Mouse (Mus musculus): ENCODE data around the gene Mrps2. TPM values are rescaled to one million over a fixed set of nuclear protein-coding genes. Genes with fewer than 3 reads are reported as not detected.

Mrps2 gene
- polyA plus RNA-seq, 1 experiment from 2014 or later, result 71.4 TPM

- H3K36me3 ChIP-seq (replicated peaks; ENCODE audit: control insufficient read depth, insufficient read depth, low read depth, low read length), result no peaks in the 10 kb centered on the region
- DNase-seq (ENCODE audit: low spot score) (no peak), ATAC-seq (replicated peaks; ENCODE audit: insufficient number of reproducible peaks, low FRiP score, low TSS enrichment, low read depth) (no peak)
- H3K27me3 ChIP-seq (ENCODE audit: control insufficient read depth, insufficient read depth, low read length), result no peaks in the 10 kb centered on the region
- H3K27ac ChIP-seq (replicated peaks; ENCODE audit: low read depth, low read length), result no peak overlapping the region
- no peak overlapping the region for H3K9ac ChIP-seq (replicated peaks; ENCODE audit: low read length)
- 74% methylated on average over 6 of the region's 6 CpGs for WGBS
- no peaks in the 10 kb centered on the region for H3K4me1 ChIP-seq (ENCODE audit: control insufficient read depth, insufficient read depth, low read length)
- no peak overlapping the region for H3K4me3 ChIP-seq (ENCODE audit: low read depth, low read length)
- H3K9me3 ChIP-seq (replicated peaks; ENCODE audit: control insufficient read depth, low read length), result no peaks in the 10 kb centered on the region
- H3K4me2 ChIP-seq (ENCODE audit: low read depth, low read length), result no peak overlapping the region
Measured at GRCm38 (mm10) chr2:28440842-28441241, 27.0 kb upstream of the Mrps2 start.

DNA sequence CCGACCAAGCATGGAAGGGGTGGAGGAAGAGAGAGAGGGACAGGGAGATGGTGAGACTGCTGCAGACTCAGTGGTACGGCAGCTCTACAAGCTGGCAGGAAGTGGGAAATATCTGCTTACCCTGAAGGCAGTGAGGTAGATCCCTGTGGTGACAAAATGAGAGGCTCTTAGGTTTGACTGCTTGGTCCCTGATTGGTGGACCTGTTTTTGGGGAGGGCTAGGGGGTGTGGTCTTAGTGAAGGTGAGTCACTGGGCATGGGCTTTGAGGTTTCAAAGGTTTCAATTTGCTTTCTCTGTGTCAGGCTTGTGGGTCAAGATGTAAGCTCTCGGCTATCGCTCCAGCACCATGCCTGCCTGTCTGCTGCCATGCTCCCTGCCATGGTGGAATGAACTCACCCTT is 22.8 kb upstream of the Mrps2 start:
- H3K9ac ChIP-seq (replicated peaks; ENCODE audit: low read length), result no peak overlapping the region
- 90% methylated on average over 4 of the region's 4 CpGs for WGBS
- ATAC-seq (replicated peaks; ENCODE audit: insufficient number of reproducible peaks, low FRiP score, low TSS enrichment, low read depth), result no peak

GRCm38 (mm10) chr2:28446181-28446514 is 21.7 kb upstream of the Mrps2 start:
- no peaks in the 10 kb centered on the region for H3K27me3 ChIP-seq (ENCODE audit: control insufficient read depth, insufficient read depth, low read length)
- H3K27ac ChIP-seq (replicated peaks; ENCODE audit: low read depth, low read length), result peak overlapping the region; percentile 1; the same call in 1 of the 2 replicates
- no peaks in the 10 kb centered on the region; the same call in 1 of the 2 replicates for H3K36me3 ChIP-seq (replicated peaks; ENCODE audit: control insufficient read depth, insufficient read depth, low read depth, low read length)
- H3K4me1 ChIP-seq (ENCODE audit: control insufficient read depth, insufficient read depth, low read length), result no peaks in the 10 kb centered on the region
- H3K9ac ChIP-seq (replicated peaks; ENCODE audit: low read length), result peak overlapping the region; percentile 87
- peak; percentile 13 for DNase-seq (ENCODE audit: low spot score)
- no peaks in the 10 kb centered on the region for H3K9me3 ChIP-seq (replicated peaks; ENCODE audit: control insufficient read depth, low read length)
- peak overlapping the region; percentile 98 for H3K4me2 ChIP-seq (ENCODE audit: low read depth, low read length)
- peak overlapping the region; percentile 75 for H3K4me3 ChIP-seq (ENCODE audit: low read depth, low read length)
- ATAC-seq (replicated peaks; ENCODE audit: insufficient number of reproducible peaks, low FRiP score, low TSS enrichment, low read depth), result peak; percentile 27; the same call in 1 of the 2 replicates
- WGBS, result 12% methylated on average over 5 of the region's 5 CpGs

More for the DNA sequence above, 22.8 kb upstream of the Mrps2 start:
- no peak for DNase-seq (ENCODE audit: low spot score)
- Histone ChIP-seq H3K27me3 (ENCODE audit: control insufficient read depth, insufficient read depth, low read length) (no peaks in the 10 kb centered on the region), H3K27ac (replicated peaks; ENCODE audit: low read depth, low read length) (no peak overlapping the region), H3K9me3 (replicated peaks; ENCODE audit: control insufficient read depth, low read length) (no peaks in the 10 kb centered on the region), H3K4me2 (ENCODE audit: low read depth, low read length) (no peak overlapping the region), H3K4me1 (ENCODE audit: control insufficient read depth, insufficient read depth, low read length) (no peaks in the 10 kb centered on the region), H3K4me3 (ENCODE audit: low read depth, low read length) (no peak overlapping the region), H3K36me3 (replicated peaks; ENCODE audit: control insufficient read depth, insufficient read depth, low read depth, low read length) (no peaks in the 10 kb centered on the region)

- DNase-seq (ENCODE audit: low spot score) (peak; percentile 48), ATAC-seq (replicated peaks; ENCODE audit: insufficient number of reproducible peaks, low FRiP score, low TSS enrichment, low read depth) (peak; percentile 46; the same call in 1 of the 2 replicates)
- Histone ChIP-seq H3K4me2 (ENCODE audit: low read depth, low read length) (peak within 1 kb of the TSS; percentile 98), H3K27ac (replicated peaks; ENCODE audit: low read depth, low read length) (peak within 1 kb of the TSS; percentile 1; the same call in 1 of the 2 replicates), H3K9ac (replicated peaks; ENCODE audit: low read length) (peak within 1 kb of the TSS; percentile 87), H3K36me3 (replicated peaks; ENCODE audit: control insufficient read depth, insufficient read depth, low read depth, low read length) (no peaks in the 10 kb centered on the region; the same call in 1 of the 2 replicates), H3K9me3 (replicated peaks; ENCODE audit: control insufficient read depth, low read length) (no peaks in the 10 kb centered on the region), H3K27me3 (ENCODE audit: control insufficient read depth, insufficient read depth, low read length) (no peaks in the 10 kb centered on the region), H3K4me1 (ENCODE audit: control insufficient read depth, insufficient read depth, low read length) (no peaks in the 10 kb centered on the region), H3K4me3 (ENCODE audit: low read depth, low read length) (peak within 1 kb of the TSS; percentile 75)
- under 1% methylated on average over 89 of the region's 118 CpGs for WGBS
Measured at GRCm38 (mm10) chr2:28446515-28447314, 21.2 kb upstream of the Mrps2 start, which contains the start of gene Ppp1r26. Gene Ppp1r26 (plus strand): TSS chr2:28446800.

GRCm38 (mm10) chr2:28447315-28447670 is 20.6 kb upstream of the Mrps2 start:
- DNase-seq (ENCODE audit: low spot score) (no peak), ATAC-seq (replicated peaks; ENCODE audit: insufficient number of reproducible peaks, low FRiP score, low TSS enrichment, low read depth) (0 out of 2 replicates have a peak, but pooled peaks have one; percentile 51)
- Histone ChIP-seq H3K27ac (replicated peaks; ENCODE audit: low read depth, low read length) (0 out of 2 replicates have a peak overlapping the region, but pooled peaks have one; percentile 1), H3K36me3 (replicated peaks; ENCODE audit: control insufficient read depth, insufficient read depth, low read depth, low read length) (no peaks in the 10 kb centered on the region; the same call in 1 of the 2 replicates), H3K9ac (replicated peaks; ENCODE audit: low read length) (peak overlapping the region; percentile 87), H3K4me3 (ENCODE audit: low read depth, low read length) (peak overlapping the region; percentile 75), H3K4me2 (ENCODE audit: low read depth, low read length) (peak overlapping the region; percentile 98), H3K27me3 (ENCODE audit: control insufficient read depth, insufficient read depth, low read length) (no peaks in the 10 kb centered on the region), H3K4me1 (ENCODE audit: control insufficient read depth, insufficient read depth, low read length) (no peaks in the 10 kb centered on the region), H3K9me3 (replicated peaks; ENCODE audit: control insufficient read depth, low read length) (no peaks in the 10 kb centered on the region)
- 11% methylated on average over 11 of the region's 11 CpGs for WGBS

GRCm38 (mm10) chr2:28451663-28452062 is 16.2 kb upstream of the Mrps2 start:
- Histone ChIP-seq H3K27me3 (ENCODE audit: control insufficient read depth, insufficient read depth, low read length) (no peaks in the 10 kb centered on the region), H3K9me3 (replicated peaks; ENCODE audit: control insufficient read depth, low read length) (no peaks in the 10 kb centered on the region), H3K4me1 (ENCODE audit: control insufficient read depth, insufficient read depth, low read length) (no peaks in the 10 kb centered on the region), H3K36me3 (replicated peaks; ENCODE audit: control insufficient read depth, insufficient read depth, low read depth, low read length) (no peaks in the 10 kb centered on the region; the same call in 1 of the 2 replicates), H3K4me3 (ENCODE audit: low read depth, low read length) (no peak overlapping the region), H3K27ac (replicated peaks; ENCODE audit: low read depth, low read length) (no peak overlapping the region), H3K9ac (replicated peaks; ENCODE audit: low read length) (no peak overlapping the region), H3K4me2 (ENCODE audit: low read depth, low read length) (no peak overlapping the region)
- 89% methylated on average over 11 of the region's 11 CpGs for WGBS
- no peak for ATAC-seq (replicated peaks; ENCODE audit: insufficient number of reproducible peaks, low FRiP score, low TSS enrichment, low read depth)
- DNase-seq (ENCODE audit: low spot score), result no peak

DNA sequence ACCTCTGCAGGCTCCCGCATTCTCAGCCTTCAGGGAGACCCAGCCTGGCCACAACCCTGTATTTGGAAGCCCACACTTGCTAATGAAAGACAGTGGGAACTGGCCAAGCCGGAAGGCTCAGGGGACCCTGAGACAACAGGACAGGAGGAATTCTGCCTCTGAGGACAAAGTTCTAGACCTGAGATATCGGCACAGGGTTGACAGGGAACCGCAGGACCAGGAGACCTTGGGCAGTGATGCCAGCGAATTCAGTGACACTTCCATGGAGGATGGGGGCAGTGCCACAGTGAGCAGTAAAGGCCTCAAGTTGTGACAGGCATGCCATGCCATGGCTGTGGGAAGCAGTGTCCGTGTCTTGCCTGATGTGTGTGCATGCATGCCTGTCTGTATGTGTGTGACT is 14.3 kb upstream of the Mrps2 start:
- no peak overlapping the region for H3K9ac ChIP-seq (replicated peaks; ENCODE audit: low read length)
- H3K4me1 ChIP-seq (ENCODE audit: control insufficient read depth, insufficient read depth, low read length), result no peaks in the 10 kb centered on the region
- H3K4me2 ChIP-seq (ENCODE audit: low read depth, low read length), result no peak overlapping the region
- DNase-seq (ENCODE audit: low spot score) (no peak), ATAC-seq (replicated peaks; ENCODE audit: insufficient number of reproducible peaks, low FRiP score, low TSS enrichment, low read depth) (no peak)
- no peaks in the 10 kb centered on the region for H3K27me3 ChIP-seq (ENCODE audit: control insufficient read depth, insufficient read depth, low read length)
- H3K4me3 ChIP-seq (ENCODE audit: low read depth, low read length), result no peak overlapping the region
- no peak overlapping the region for H3K27ac ChIP-seq (replicated peaks; ENCODE audit: low read depth, low read length)
- H3K9me3 ChIP-seq (replicated peaks; ENCODE audit: control insufficient read depth, low read length), result no peaks in the 10 kb centered on the region
- WGBS, result 93% methylated on average over 6 of the region's 6 CpGs
- no peaks in the 10 kb centered on the region; the same call in 1 of the 2 replicates for H3K36me3 ChIP-seq (replicated peaks; ENCODE audit: control insufficient read depth, insufficient read depth, low read depth, low read length)

GRCm38 (mm10) chr2:28456616-28457015 is 11.2 kb upstream of the Mrps2 start:
- H3K9ac ChIP-seq (replicated peaks; ENCODE audit: low read length), result no peak overlapping the region
- no peaks in the 10 kb centered on the region for H3K9me3 ChIP-seq (replicated peaks; ENCODE audit: control insufficient read depth, low read length)
- no peak overlapping the region for H3K27ac ChIP-seq (replicated peaks; ENCODE audit: low read depth, low read length)
- 85% methylated on average over 1 of the region's 1 CpGs for WGBS
- H3K4me2 ChIP-seq (ENCODE audit: low read depth, low read length), result no peak overlapping the region
- no peak for ATAC-seq (replicated peaks; ENCODE audit: insufficient number of reproducible peaks, low FRiP score, low TSS enrichment, low read depth)
- DNase-seq (ENCODE audit: low spot score), result no peak
- H3K4me1 ChIP-seq (ENCODE audit: control insufficient read depth, insufficient read depth, low read length), result no peaks in the 10 kb centered on the region
- H3K4me3 ChIP-seq (ENCODE audit: low read depth, low read length), result no peak overlapping the region
- no peaks in the 10 kb centered on the region for H3K27me3 ChIP-seq (ENCODE audit: control insufficient read depth, insufficient read depth, low read length)
- H3K36me3 ChIP-seq (replicated peaks; ENCODE audit: control insufficient read depth, insufficient read depth, low read depth, low read length), result no peaks in the 10 kb centered on the region; the same call in 1 of the 2 replicates
